Mouse (Mus musculus) lung, postnatal 36 days (tissue): ENCODE data around the gene Arfgef2.
A peak's percentile ranks its signal among the peaks of the same experiment; 100 is the strongest.

Experiments used
- DNase-seq: peaks from one replicate; pipeline ENCODE4 v3.0.0; 2022; ENCODE audit warnings: mixed read lengths

Arfgef2 gene

DNA sequence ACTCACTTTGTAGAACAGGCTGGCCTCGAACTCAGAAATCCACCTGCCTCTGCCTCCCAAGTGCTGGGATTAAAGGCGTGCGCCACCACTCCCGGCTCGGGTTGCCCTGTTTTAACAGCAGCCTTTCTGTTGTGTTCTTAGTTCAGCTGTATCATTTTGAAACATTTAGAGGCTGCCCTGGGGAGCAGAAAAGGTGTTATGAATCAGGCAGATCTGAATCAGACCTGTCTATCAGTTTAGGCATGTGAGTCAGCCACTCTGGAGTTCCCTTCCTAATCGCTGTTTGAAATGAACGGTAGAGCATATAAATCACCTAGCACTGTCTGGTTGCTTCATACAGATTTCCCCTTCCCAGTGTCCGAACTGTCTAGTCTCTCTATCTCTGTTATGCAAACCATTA is 105.1 kb downstream of the Arfgef2 start:
- DNase-seq, result no peak

DNA sequence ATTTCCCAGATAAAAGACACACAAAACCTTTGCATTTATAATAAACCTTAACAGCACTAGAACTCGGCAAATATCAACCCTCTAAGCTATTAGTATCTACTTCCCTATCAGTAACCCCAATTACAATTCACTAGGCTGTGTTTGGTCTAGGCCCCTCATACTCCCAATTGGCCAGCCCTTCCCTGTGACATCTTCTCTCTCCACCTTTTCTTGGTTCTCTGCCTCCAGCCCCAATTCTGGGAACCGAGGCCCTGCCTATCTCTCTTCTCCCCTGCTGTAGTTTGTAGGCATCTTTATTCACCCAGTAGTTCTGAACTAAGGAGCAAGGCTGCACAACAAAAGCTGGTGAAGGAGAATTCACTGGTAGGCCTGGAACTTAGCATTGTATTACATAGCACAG is 118.6 kb downstream of the Arfgef2 start:
- no peak for DNase-seq

DNA sequence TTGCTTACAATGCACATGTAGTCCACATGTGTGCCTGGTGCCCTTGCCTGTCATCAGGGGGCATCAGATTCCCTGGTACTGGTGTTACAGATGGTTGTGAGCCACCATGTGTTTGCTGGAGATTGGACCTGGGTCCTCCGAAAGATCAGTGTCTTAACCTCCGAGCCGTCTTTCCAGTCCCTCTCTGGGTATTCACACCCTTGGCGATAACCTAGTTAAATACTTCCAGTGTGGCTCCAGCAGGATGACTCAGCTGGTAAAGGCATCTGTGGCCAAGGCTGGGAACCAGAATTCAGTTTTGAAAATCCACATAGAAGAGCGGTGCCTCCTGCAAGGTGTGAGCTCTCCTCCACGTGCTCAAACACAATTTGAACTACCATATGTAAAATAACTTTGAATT is 128.6 kb downstream of the Arfgef2 start:
- no peak for DNase-seq

DNA sequence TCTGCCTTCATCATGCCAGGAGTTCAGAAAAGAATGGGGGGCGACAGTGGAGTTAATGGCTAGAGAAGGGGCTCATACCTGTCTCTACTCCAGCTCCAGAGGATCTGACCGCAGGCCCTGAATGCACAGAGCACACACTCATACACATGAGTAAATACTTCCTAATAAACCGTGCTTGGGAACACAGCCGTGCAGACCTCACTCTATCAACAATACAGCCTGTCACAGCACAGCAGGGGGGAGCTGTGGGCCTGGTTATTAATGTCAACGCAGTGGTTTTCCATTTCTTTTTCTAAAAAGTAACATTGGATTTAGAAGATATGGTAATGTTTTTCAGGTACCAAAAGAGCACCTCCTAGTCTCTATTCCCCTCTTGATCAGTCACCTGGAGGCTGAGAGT is 129.0 kb downstream of the Arfgef2 start:
- peak; percentile 14 for DNase-seq

DNA sequence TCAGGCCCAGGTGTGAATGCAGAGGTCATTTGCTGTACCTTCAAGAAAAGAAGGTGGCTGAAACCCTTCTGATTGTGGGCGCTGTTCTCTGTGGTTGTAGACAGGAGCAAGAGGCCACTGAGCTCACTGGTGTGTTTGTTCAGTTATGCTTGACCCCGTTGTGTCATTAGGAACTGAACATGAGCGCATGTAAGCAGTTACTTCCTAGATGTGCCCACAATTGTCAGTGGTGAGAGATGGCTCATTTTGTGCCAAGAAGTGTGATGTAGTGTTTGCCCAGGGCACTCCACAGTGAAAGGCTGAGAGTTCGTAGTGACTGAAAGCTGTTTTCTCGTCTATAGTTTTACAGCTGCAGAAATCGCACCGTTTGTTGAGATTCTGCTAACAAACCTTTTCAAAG is 130.2 kb downstream of the Arfgef2 start:
- DNase-seq, result peak; percentile 64

DNA sequence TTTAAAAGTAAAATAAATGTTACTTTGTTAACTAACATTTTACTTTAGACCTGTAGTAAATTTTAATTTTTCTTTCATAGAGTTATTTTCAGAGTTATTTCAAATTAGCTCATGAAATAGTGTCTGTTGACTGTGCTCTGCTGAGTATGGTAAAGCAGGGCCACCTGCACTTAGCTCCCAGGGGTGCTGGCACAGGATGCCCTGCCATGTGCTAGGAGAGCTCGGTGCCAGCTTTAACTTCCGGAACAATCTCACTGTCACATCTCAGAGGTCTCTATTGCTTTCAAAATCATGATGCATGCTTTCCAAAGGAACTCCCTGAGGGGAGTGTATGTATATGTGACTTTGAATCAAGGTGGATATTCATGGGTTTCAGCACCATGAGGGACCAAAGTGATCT is 130.8 kb downstream of the Arfgef2 start:
- DNase-seq, result no peak

DNA sequence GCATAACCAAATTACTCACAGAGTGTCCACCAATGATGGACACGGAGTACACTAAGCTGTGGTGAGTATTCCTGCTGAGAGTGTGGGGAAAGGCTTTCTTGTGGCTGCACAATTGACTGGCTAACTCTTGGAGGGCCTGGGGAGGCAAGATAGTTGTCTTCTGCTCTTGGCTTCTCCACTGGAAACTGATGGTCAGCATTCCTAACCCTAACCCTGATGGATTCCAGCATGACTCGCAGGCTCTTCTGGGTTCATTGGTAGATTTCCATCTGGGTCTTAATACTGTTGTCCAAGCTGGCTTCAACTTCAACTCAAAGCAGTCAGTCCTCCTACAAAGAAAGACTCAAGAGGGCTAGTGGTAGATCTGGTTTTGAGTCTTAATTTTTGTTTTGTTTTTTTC is 137.8 kb downstream of the Arfgef2 start:
- DNase-seq, result no peak

DNA sequence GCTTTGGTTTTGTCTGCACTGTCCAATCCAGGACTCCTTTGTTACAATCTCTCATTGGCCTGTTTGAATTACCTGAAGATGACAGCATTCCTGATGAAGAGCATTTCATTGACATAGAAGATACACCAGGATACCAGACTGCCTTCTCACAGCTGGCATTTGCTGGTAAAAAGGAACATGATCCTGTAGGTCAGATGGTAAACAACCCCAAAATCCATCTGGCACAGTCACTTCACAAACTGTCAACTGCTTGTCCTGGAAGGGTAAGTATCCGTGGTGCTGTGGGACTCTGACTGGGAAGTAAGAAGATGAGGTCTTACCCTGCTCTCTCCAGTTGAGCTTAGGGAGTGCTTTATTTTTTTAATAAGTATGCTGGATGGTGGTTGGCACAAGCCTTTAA is 139.0 kb downstream of the Arfgef2 start:
- no peak for DNase-seq

DNA sequence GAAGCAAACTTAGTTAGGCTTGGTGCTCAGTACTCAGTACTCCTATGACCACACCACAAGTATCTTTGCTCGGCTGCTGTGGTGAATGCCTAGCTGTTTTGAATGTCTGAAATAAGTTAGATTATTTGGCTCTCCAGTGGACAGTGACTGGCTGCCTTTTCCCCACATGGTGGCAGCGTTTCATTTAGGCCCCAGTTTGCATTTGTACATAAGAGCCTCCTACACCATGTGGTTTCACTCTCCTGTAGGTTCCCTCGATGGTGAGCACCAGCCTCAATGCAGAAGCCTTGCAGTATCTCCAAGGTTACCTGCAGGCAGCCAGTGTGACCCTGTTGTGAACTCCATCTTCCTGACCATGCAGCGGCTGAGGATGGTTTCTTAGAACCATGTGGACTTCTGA is 140.1 kb downstream of the Arfgef2 start:
- DNase-seq, result peak; percentile 15
